Mouse (Mus musculus): ENCODE results near the gene Cisd3.
"Not testable (repeated sequence)": the region's sequence is repeated elsewhere in the genome, so short reads cannot be mapped to it uniquely, and the experiment has no call there.

Gene Cisd3

DNA sequence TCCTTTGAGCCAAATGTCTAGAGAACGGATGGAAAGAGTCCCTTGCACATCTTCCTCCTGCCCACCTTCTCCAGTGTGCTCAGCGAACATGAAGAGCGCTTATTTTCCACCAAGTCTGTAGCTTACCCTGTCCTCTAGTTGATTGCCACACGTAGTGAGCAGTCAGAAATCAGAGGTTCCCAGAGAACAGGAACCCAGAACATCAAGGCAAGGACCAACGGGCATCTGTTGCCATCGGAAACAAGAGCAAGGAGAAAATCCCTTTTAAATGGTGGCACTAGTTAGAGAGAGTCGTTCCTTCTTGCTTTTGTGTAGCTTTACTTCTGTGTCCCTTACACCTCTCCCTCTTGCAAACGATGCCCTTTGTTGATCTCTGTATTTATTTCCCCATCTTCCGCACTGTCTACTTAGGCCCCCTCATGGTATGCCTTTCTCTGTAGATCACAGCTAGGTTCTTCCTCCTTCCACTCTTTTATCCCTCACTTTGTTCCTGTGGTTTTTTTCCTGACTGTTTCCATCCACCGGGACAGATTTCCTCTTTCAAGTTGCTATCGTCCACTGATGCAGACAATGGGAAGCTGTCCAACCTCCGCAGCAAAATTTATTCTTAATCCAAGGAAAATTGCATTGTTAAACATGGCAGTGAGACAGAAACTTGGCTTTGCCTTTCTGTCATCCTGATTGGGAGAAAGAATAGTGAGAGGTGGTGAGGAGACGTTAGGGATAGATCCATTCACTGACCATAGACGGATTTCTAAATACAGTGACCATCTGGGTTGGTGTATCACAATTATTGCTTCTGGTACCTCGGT, 16.2 kb downstream of the Cisd3 start:
- CTCF ChIA-PET = interaction anchor here (0.7 kb wide), 1 partner anchor 83 kb away, joined by 3 read pairs; no protein-coding TSS in a partner anchor

- CTCF ChIA-PET = interaction anchor here (0.7 kb wide), 1 partner anchor 83 kb away, joined by 3 read pairs; no protein-coding TSS in a partner anchor
These were observed 16.7 kb downstream of the Cisd3 start for GRCm38 (mm10) chr11:97702393-97702745.

- CTCF ChIA-PET = interaction anchor here (0.6 kb wide), 1 partner anchor 338 kb away, joined by 3 read pairs; no protein-coding TSS in a partner anchor
These were observed 17.6 kb downstream of the Cisd3 start, which contains the start of gene Psmb3 for GRCm38 (mm10) chr11:97703039-97703826. Gene Psmb3, plus strand, starts transcription at chr11:97703399.

- CTCF ChIA-PET = not testable (repeated sequence)
These were observed 24.4 kb downstream of the Cisd3 start for GRCm38 (mm10) chr11:97710067-97710466.

DNA sequence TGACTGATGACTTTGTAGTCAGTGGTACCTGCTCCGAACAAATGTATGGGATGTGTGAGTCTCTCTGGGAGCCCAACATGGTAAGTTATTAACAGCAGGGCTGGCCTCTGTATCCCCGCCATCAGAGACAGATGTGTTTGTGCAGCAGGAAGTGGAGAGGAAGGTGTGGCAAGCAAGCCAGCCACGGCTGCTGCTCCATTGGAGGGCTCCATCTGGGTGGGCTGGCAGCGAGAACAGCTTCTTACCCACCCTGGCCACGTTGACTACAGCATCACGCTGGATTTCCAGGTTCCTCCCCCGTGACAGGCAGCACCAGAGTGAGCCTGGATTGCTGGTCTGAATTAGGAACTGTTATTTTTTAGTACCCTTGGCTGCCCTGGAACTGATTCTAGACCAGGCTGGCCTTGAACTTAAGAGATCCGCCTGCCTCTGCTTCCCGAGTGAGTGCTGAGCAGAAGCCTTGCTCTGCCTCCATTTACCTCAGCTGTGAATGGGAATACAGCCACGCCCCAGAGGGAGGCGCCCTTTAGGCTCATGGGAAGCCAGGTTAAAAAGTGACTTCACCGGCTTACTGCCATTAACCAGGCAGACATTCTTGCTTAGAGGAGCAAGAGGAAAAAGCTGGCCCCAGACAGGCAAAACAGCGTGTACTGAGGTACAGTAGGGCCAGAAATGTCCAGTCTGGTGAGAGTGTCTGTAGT, 25.7 kb downstream of the Cisd3 start:
- CTCF ChIA-PET = no interaction called here

GRCm38 (mm10) chr11:97712286-97712685, 26.7 kb downstream of the Cisd3 start:
- CTCF ChIA-PET = no interaction called here

GRCm38 (mm10) chr11:97713896-97714295, 28.3 kb downstream of the Cisd3 start:
- CTCF ChIA-PET = interaction anchor here (0.6 kb wide), 1 partner anchor 57 kb away, joined by 3 read pairs; no protein-coding TSS in a partner anchor

DNA sequence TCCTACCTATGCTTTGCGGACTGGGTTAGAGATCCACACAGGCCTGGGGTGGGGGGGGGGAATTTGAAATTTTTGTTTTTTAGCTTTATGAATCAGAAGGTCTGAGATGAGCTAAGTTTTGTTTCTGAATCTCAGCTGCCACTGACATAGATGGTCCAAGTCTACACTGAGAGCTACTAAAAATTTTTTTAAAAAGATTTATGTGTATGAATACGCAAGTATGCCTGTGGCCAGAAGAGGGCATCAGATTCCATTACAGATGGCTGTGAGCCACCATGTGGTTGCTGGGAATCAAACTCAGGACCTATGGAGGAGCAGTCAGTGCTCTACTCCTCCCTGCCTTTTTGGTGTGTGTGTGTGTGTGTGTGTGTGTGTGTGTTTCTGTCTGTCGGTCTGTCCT, 28.7 kb downstream of the Cisd3 start:
- CTCF ChIA-PET = interaction anchor here (0.6 kb wide), 1 partner anchor 56 kb away, joined by 3 read pairs; no protein-coding TSS in a partner anchor

- CTCF ChIA-PET = interaction anchor here (0.6 kb wide), 1 partner anchor 23 kb away, joined by 5 read pairs; no protein-coding TSS in a partner anchor
These were observed 29.4 kb downstream of the Cisd3 start for GRCm38 (mm10) chr11:97714784-97715760.

DNA sequence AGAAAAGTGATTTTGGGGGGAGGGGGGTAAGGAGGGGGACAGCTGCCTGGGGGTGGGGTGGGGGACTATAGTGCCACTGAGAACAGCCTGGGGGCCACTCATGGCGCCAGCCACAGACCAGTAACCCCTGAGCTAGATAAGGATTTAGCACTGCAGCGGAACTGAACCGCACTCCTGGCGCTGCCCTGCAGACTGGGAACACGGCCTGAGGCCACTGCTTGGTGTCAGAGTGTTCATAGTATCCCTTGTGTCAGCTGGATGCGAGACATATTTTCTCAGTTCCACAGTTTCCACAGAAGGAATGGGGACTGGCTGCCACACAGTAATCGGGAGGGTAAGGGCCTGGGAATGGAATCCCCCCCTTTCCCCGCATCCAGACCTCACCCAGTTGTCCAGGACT, 30.4 kb downstream of the Cisd3 start:
- CTCF ChIA-PET = no interaction called here

DNA sequence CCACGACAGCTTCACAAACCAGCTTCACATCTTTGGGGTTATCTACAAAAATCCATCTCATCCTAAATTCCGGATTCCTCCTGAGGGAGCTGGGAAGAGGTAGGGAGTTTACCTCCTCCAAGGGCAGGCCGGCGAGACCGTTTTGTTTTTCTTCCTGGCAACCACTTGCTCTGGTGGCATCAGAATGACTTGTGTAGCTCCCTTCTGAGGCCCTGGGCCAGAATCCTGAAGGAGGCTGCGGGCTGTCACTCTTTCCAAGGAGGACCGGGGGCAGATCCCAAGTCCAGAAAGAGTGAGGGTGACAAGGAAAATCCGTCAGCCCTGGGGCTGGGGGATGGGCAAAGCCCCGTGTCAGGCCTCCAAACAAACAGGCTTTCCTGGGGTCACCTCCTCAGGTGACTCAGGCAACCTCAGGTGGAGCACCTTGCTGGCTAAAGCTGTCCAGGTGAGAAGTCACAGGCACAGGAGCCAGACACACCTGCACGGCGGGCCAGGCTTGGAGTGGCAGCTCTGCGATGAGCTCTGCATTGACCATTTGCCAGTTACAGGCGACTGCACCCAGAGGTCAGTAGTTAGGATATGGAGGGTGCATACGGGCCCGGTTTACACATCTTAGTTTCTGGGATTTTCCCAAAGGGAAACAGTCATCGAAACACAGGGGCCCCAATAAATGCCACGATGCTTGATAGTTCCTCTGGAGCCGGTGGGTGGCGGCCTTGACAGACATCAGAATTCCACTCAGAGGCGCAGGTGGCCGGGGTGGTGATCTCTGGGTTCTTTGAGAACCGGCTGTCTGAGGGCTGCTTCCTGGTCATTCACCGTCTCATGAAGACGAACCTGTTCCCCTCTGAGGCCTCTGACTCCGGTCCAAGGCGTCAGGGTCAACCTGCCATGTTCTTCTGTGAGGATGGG, 32.0 kb downstream of the Cisd3 start:
- CTCF ChIA-PET = interaction anchor here (0.8 kb wide), 1 partner anchor 9 kb away, joined by 3 read pairs; no protein-coding TSS in a partner anchor

DNA sequence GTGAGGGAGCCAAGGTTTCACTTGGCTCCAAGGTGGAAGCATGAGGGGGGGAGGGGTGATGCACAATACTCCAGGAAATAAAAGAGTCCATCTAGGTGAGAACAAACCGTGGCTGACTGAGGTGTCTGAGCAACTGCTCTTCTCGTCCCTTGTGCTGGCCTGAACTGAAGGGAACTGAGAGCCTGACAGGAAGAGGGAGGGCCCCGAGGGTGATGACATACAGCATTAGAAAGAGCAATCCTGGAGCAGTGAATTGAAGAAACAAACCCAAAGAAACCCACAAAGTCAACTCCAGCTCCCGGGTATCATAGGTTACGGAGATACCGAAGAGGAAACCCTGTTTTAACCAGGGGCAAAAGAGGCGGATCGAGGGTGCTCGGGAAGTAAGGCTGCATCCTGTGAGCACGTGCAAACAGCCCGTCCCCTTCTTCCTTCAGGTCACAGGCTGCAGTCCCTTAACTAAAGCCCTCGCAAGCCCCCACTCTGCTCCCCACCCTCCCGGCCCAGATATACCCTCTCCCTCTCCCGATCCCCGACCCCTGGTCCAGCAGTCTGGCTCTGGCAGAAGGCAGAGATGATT, 32.7 kb downstream of the Cisd3 start:
- CTCF ChIA-PET = no interaction called here

DNA sequence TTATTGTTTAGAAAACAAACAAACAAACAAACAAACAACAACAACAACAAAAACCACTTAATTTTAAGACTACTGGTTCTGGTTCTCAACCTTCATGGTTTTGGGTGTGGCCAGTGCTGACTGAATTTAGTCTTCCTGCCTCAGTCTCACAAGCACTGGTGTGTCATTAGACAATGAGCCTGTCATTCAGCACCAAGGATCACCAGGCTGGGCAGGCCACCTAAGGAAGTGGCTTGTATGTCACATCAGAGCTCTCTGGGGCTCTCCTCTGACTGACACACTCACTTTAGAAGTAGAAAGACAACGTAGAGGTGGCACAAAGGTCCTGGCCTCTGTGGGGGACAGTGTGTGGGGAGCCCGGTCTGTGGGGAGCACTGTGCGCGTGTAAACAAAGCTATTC, 33.4 kb downstream of the Cisd3 start:
- CTCF ChIA-PET = no interaction called here

DNA sequence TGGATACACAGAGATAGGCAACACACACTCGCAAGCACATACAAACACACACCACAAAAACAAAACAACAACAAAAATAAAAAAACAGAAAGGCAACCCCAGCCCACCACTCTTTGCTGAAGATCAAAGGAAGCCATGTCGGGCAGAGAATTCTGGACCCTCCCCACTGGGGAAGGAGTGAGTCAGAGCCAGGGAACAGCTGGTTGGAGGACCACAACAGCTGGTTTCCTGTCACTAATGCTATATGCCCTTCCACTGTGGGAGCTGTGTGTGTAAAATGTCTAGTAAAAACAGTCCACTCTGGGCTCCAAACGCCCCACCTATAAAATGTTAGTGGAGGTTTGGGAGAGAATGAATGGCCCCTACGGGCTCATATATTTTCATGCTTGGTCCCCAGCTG, 35.7 kb downstream of the Cisd3 start:
- CTCF ChIA-PET = no interaction called here

GRCm38 (mm10) chr11:97723709-97724108, 38.1 kb downstream of the Cisd3 start:
- CTCF ChIA-PET = no interaction called here

DNA sequence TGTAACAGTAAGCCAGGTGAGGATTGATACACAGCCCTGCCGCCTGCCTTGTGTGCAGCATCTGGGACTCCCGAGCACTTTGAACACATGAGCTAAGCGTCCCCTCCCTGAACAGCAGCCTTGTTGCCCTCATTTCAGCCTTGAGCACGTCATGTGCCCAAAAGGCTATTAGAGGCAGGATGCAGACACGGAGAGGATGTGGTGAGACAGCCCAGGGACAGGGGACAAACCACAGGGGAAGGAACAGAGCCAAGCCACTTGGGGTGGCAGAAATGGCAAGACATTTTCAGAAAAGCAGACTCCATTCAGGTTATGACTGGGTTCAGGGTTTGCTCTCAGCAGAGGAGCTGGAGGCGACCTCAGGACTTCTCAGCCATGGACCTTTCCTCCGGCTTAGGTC, 42.7 kb downstream of the Cisd3 start:
- CTCF ChIA-PET = no interaction called here

DNA sequence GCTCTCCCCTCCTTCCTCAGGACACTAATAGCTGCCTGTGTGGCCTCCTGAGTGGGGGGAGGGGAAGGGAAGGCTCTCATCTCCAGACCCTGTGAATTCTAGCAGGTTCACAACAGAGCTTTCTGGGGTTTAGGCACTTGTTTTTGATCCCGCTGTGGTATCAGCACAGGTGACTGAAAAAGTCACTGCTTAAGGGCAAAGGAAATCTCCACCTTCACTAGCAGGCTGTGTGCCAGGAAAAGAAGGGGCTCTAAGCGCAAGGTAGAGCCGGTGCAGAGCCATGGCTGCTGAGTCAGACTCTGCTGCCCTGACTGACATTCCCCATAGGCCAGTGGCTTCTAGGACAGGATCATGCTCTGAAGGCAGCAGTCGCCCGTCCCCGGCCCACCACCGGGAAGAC, 43.1 kb downstream of the Cisd3 start:
- CTCF ChIA-PET = no interaction called here

GRCm38 (mm10) chr11:97733689-97734088, 48.1 kb downstream of the Cisd3 start:
- CTCF ChIA-PET = interaction anchor here (0.7 kb wide), 1 partner anchor 58 kb away, joined by 4 read pairs; no protein-coding TSS in a partner anchor

DNA sequence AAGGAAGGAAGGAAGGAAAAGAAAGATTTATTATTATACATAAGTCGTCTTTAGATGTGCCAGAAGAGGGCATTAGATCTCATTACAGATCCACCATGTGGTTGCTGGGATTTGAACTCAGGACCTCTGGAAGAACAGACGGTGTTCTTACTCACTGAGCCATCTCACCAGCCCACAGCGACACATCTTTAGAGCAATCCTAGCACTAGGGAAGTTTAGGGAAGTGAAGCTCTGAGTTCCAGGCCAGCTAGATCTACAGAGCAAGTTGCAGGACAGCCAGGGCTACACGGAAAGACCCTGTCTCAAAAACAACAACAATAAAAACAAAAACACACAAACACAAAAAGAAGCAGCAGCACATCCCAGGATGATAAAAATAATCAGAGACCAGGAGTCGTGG, 49.2 kb downstream of the Cisd3 start:
- CTCF ChIA-PET = not testable (repeated sequence)

Measured in spleen, embryonic (tissue).